Mouse (Mus musculus): ENCODE data around the gene Pon1. TPM values are rescaled to one million over a fixed set of nuclear protein-coding genes. Genes with fewer than 3 reads are reported as not detected.

Pon1 gene
- polyA plus RNA-seq, 1 experiment from 2014 or later = 0.10 TPM

DNA sequence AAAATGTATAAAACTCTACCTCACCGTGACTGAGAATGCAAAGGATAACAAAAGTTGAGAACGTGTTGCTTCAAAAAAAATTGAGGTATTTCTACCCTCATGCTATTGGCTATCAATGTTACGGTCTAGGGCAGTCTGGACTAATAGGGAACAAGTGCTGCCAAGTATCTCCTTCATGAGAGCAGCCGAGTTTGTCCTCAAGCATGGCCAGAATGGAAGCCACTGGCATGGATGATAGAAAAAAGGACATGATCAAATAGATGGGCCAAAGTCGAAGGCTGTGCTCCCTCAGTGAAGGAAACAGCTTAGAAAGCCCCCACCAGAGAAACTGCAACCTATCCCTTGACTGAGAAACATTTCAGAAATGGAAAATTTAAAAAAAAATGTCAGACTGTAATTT is 5.7 kb downstream of the Pon1 start:
- no peaks in the 10 kb centered on the region for H3K36me3 ChIP-seq (ENCODE audit: control insufficient read depth, insufficient read depth, low read length)
- no peak overlapping the region for H3K27ac ChIP-seq (ENCODE audit: low read depth, low read length)
- no peaks in the 10 kb centered on the region for H3K27me3 ChIP-seq (ENCODE audit: control insufficient read depth, insufficient read depth, low read length)
- no peaks in the 10 kb centered on the region for H3K4me1 ChIP-seq (ENCODE audit: control insufficient read depth, insufficient read depth, low read length)
- no peak overlapping the region for H3K4me3 ChIP-seq (ENCODE audit: low read depth, low read length)
- ATAC-seq (replicated peaks; ENCODE audit: insufficient number of reproducible peaks, low FRiP score, low TSS enrichment) = no peak
- no peak overlapping the region for H3K9ac ChIP-seq (ENCODE audit: low read depth, low read length)
- no peaks in the 10 kb centered on the region for H3K9me3 ChIP-seq (replicated peaks; ENCODE audit: control insufficient read depth, low read length)
- H3K4me2 ChIP-seq = no peak overlapping the region
- WGBS (ENCODE audit: insufficient replicate concordance) = 76% methylated on average over 5 of the region's 5 CpGs

DNA sequence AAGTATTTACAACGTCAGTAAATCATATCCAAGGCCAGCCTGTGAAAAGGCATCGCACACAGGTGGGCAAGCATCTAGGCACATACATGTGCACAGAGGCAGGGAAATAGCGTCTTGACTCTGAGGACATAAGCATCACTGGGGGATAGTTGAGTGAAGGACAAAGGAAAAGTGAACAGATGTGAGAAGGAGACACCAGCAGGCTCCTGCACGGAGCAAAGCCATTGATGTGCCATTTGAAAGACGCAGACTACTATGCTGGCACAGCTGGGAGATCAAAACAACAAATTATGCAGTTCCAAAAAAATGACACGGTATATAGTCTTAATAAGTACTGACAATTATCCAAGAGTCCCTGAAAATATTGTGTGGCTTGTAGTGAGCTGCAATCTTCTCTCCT is 6.2 kb downstream of the Pon1 start:
- WGBS (ENCODE audit: insufficient replicate concordance) = 86% methylated on average over 6 of the region's 6 CpGs
- H3K4me2 ChIP-seq = no peak overlapping the region
- no peaks in the 10 kb centered on the region for H3K4me1 ChIP-seq (ENCODE audit: control insufficient read depth, insufficient read depth, low read length)
- H3K27me3 ChIP-seq (ENCODE audit: control insufficient read depth, insufficient read depth, low read length) = no peaks in the 10 kb centered on the region
- H3K9ac ChIP-seq (ENCODE audit: low read depth, low read length) = no peak overlapping the region
- no peaks in the 10 kb centered on the region for H3K36me3 ChIP-seq (ENCODE audit: control insufficient read depth, insufficient read depth, low read length)
- no peak overlapping the region for H3K4me3 ChIP-seq (ENCODE audit: low read depth, low read length)
- ATAC-seq (replicated peaks; ENCODE audit: insufficient number of reproducible peaks, low FRiP score, low TSS enrichment) = no peak
- H3K27ac ChIP-seq (ENCODE audit: low read depth, low read length) = no peak overlapping the region
- no peaks in the 10 kb centered on the region for H3K9me3 ChIP-seq (replicated peaks; ENCODE audit: control insufficient read depth, low read length)

DNA sequence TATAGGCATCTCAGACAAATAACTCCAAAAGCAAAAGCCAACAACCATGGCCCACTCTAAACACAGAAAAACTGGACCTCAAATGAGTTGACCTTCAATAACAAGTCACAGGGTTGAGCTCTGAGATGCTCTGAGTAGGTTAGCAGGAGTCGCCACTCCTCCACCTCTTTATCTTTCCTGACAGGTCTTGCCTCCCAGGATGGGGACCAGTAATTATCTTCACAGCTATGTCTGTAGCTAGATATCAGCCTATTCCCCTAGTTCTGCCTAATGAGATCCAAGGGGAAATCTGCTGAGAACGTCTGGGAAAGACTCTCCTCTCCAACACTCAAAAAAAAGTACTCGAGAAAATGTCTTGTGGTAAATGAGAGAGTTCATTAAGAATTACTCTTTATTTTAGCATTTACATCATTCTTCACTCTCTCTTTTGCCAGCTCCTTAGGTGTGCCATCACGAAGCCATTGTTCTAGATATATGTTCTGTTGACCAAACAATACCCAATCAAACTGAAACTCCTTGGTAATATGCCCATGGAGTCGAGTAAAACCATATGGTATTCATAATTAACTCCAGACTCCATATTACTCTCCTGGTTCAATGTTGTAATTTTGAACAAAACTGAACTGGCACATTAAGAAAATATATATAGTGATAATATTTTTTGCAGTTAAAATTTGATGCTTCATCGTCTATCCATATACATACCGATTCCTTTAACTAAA is 7.4 kb downstream of the Pon1 start:
- H3K36me3 ChIP-seq (ENCODE audit: control insufficient read depth, insufficient read depth, low read length) = no peaks in the 10 kb centered on the region

DNA sequence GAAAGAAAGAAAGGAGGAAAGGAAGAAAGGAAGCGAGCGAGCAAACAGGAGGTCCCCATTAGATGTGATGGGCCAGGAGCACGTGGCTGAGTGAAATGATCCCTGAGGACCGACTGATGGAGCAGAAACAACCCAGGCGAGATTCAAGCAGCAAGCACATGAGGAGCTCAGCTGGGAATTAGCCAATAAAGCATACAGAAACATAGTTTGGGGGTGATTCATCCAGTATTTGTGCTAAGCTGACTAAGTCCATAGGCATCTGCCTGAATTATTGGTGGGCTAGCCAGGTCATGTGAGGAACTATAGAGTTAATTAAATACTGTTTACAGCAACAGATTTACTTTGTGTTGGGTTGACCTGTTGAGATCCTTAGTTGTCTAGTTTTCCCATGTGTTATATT is 13.1 kb downstream of the Pon1 start:
- 76% methylated on average over 5 of the region's 5 CpGs for WGBS (ENCODE audit: insufficient replicate concordance)
- H3K27me3 ChIP-seq (ENCODE audit: control insufficient read depth, insufficient read depth, low read length) = no peaks in the 10 kb centered on the region
- no peaks in the 10 kb centered on the region for H3K9me3 ChIP-seq (replicated peaks; ENCODE audit: control insufficient read depth, low read length)
- no peak overlapping the region for H3K9ac ChIP-seq (ENCODE audit: low read depth, low read length)
- H3K4me2 ChIP-seq = no peak overlapping the region
- no peak overlapping the region for H3K4me3 ChIP-seq (ENCODE audit: low read depth, low read length)
- H3K36me3 ChIP-seq (ENCODE audit: control insufficient read depth, insufficient read depth, low read length) = no peaks in the 10 kb centered on the region
- ATAC-seq (replicated peaks; ENCODE audit: insufficient number of reproducible peaks, low FRiP score, low TSS enrichment) = no peak
- peaks cover 2% of the 10 kb centered on the region; the same call in 1 of the 2 replicates for H3K4me1 ChIP-seq (ENCODE audit: control insufficient read depth, insufficient read depth, low read length)
- no peak overlapping the region for H3K27ac ChIP-seq (ENCODE audit: low read depth, low read length)

More for the DNA sequence above, 7.4 kb downstream of the Pon1 start:
- Histone ChIP-seq H3K4me2 (no peak overlapping the region), H3K4me3 (ENCODE audit: low read depth, low read length) (no peak overlapping the region), H3K27me3 (ENCODE audit: control insufficient read depth, insufficient read depth, low read length) (no peaks in the 10 kb centered on the region), H3K9ac (ENCODE audit: low read depth, low read length) (no peak overlapping the region), H3K9me3 (replicated peaks; ENCODE audit: control insufficient read depth, low read length) (no peaks in the 10 kb centered on the region), H3K27ac (ENCODE audit: low read depth, low read length) (no peak overlapping the region), H3K4me1 (ENCODE audit: control insufficient read depth, insufficient read depth, low read length) (no peaks in the 10 kb centered on the region)
- no peak for ATAC-seq (replicated peaks; ENCODE audit: insufficient number of reproducible peaks, low FRiP score, low TSS enrichment)
- 64% methylated on average over 7 of the region's 7 CpGs for WGBS (ENCODE audit: insufficient replicate concordance)

DNA sequence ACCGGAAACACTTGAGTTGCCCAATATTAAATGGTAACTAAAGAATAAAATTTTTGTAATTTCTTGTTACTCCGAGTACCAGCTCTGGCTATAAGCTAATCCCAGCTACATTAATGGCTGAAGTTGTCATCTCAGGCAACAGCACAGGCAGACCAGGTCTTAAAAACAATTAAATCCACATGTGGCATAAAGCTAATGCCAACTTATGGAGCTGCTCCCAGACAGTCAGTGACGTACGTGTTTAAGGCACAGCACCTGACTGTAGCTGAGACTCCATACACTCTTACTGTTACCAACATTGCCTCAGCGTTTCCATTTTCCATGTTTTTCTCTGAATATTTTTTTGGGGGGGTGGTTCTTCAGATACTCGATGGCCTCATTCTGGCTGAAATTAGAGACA is 14.6 kb downstream of the Pon1 start:
- Histone ChIP-seq H3K36me3 (ENCODE audit: control insufficient read depth, insufficient read depth, low read length) (no peaks in the 10 kb centered on the region), H3K27ac (ENCODE audit: low read depth, low read length) (no peak overlapping the region), H3K9ac (ENCODE audit: low read depth, low read length) (no peak overlapping the region), H3K4me3 (ENCODE audit: low read depth, low read length) (no peak overlapping the region), H3K4me1 (ENCODE audit: control insufficient read depth, insufficient read depth, low read length) (peaks cover 2% of the 10 kb centered on the region; the same call in 1 of the 2 replicates), H3K4me2 (no peak overlapping the region), H3K9me3 (replicated peaks; ENCODE audit: control insufficient read depth, low read length) (no peaks in the 10 kb centered on the region), H3K27me3 (ENCODE audit: control insufficient read depth, insufficient read depth, low read length) (no peaks in the 10 kb centered on the region)
- ATAC-seq (replicated peaks; ENCODE audit: insufficient number of reproducible peaks, low FRiP score, low TSS enrichment) = no peak
- 81% methylated on average over 6 of the region's 6 CpGs for WGBS (ENCODE audit: insufficient replicate concordance)

DNA sequence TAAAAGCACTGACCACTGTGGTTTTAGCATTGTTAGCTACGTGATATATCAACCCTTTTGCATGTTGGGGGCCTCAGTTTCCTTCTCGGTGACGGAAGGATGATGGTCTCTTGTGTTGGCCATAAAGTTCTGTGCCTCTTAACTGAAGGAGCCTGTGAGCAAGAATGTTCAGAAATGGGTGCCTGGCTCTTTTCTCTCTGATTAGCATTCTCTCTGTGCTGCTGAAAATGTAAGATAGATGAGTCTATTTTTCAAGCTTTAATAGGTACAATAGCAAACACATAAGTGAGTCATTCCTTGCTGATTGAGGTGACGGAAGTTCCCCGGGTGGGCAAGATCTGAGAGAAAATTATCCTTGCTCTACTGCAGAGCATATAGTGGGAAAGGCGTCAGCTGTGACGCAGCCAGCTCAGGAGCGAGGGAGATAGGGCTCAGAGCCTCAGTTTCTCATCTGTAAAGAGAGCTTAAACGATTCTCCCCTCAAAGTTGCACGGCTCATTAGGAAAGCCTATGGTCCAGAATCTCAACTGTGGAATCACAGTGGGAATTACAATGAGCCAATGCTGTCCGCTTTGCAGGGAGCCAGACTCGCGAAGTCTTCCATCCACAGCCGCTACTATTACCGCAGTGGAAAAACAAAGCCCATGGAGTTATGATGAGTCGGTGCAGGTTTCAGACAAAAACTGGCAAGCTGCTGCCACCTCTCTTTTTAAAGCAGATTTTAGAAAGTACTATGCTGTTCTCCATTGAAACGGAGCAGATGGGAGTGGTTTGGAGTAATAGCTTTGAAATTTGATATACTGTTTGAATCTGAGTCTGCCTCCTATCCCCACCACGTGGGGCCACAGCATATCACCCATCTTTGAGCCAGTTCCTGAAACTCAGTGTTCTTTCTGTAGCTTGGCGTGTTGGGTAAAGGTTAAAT is 15.5 kb downstream of the Pon1 start:
- H3K27me3 ChIP-seq (ENCODE audit: control insufficient read depth, insufficient read depth, low read length) = no peaks in the 10 kb centered on the region
- peaks cover 2% of the 10 kb centered on the region; the same call in 1 of the 2 replicates for H3K4me1 ChIP-seq (ENCODE audit: control insufficient read depth, insufficient read depth, low read length)
- 62% methylated on average over 19 of the region's 19 CpGs for WGBS (ENCODE audit: insufficient replicate concordance)
- H3K9me3 ChIP-seq (replicated peaks; ENCODE audit: control insufficient read depth, low read length) = no peaks in the 10 kb centered on the region
- H3K36me3 ChIP-seq (ENCODE audit: control insufficient read depth, insufficient read depth, low read length) = no peaks in the 10 kb centered on the region
- H3K4me2 ChIP-seq = peak overlapping the region; percentile 20
- ATAC-seq (replicated peaks; ENCODE audit: insufficient number of reproducible peaks, low FRiP score, low TSS enrichment) = no peak
- no peak overlapping the region for H3K9ac ChIP-seq (ENCODE audit: low read depth, low read length)
- no peak overlapping the region for H3K4me3 ChIP-seq (ENCODE audit: low read depth, low read length)
- no peak overlapping the region for H3K27ac ChIP-seq (ENCODE audit: low read depth, low read length)

DNA sequence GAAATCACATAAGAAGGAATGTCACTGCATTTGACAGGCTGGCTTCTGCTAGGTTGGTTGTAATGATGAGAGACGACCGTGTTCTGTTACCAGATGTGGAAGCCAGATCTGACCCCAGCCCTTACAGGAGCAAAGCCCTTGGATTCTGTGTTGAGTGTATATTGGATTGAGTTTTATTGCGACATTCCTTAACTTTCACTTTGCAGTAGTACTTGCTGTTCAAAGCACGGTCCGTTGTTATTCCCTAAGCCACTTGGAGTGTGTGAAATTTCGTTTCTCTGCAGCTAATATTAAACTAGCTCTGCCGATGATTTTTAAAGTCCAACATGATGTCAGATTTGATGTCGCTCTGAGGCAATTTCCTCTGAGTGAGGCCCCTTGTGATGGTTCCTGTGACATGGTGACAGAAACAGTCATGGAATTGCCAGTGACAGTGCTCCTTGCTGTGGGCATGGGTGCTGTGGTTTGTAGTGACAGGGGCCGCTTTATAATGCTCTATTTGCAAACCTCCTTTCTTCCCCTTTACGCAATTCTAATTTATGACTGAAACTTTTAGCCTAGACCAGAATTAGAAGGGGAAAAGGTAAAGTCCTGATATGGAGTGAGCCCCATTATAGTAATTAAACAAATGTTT is 19.4 kb downstream of the Pon1 start:
- Histone ChIP-seq H3K27ac (ENCODE audit: low read depth, low read length) (no peak overlapping the region), H3K4me2 (no peak overlapping the region), H3K4me1 (ENCODE audit: control insufficient read depth, insufficient read depth, low read length) (peaks cover 2% of the 10 kb centered on the region; the same call in 1 of the 2 replicates), H3K27me3 (ENCODE audit: control insufficient read depth, insufficient read depth, low read length) (no peaks in the 10 kb centered on the region), H3K9ac (ENCODE audit: low read depth, low read length) (no peak overlapping the region), H3K4me3 (ENCODE audit: low read depth, low read length) (no peak overlapping the region), H3K36me3 (ENCODE audit: control insufficient read depth, insufficient read depth, low read length) (no peaks in the 10 kb centered on the region), H3K9me3 (replicated peaks; ENCODE audit: control insufficient read depth, low read length) (no peaks in the 10 kb centered on the region)
- ATAC-seq (replicated peaks; ENCODE audit: insufficient number of reproducible peaks, low FRiP score, low TSS enrichment) = no peak
- WGBS (ENCODE audit: insufficient replicate concordance) = 80% methylated on average over 10 of the region's 10 CpGs

DNA sequence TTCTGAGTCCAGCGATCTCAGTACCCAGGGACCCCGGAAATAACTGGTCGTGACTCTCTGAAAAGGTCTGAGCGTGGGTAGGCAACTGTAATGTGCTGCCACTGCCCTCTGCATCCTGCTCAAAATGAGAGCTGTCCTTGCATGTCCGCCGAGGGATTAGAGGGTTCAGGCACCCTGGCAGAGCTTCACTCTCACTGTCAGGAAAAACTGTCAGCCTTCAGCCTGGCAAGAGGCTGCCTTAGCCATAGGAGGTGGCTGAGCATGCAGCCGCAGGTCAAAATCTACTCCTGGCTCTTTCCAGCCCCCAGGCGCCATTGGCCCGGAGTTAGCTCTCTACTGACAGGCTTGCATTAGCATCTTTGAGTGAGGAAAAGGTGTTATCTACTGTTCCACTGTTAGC is 21.2 kb downstream of the Pon1 start:
- H3K27me3 ChIP-seq (ENCODE audit: control insufficient read depth, insufficient read depth, low read length) = no peaks in the 10 kb centered on the region
- no peak overlapping the region for H3K9ac ChIP-seq (ENCODE audit: low read depth, low read length)
- H3K27ac ChIP-seq (ENCODE audit: low read depth, low read length) = no peak overlapping the region
- H3K4me1 ChIP-seq (ENCODE audit: control insufficient read depth, insufficient read depth, low read length) = no peaks in the 10 kb centered on the region; the same call in 1 of the 2 replicates
- H3K4me3 ChIP-seq (ENCODE audit: low read depth, low read length) = no peak overlapping the region
- no peaks in the 10 kb centered on the region for H3K9me3 ChIP-seq (replicated peaks; ENCODE audit: control insufficient read depth, low read length)
- ATAC-seq (replicated peaks; ENCODE audit: insufficient number of reproducible peaks, low FRiP score, low TSS enrichment) = no peak
- H3K36me3 ChIP-seq (ENCODE audit: control insufficient read depth, insufficient read depth, low read length) = no peaks in the 10 kb centered on the region
- H3K4me2 ChIP-seq = peak overlapping the region; percentile 19; the same call in 1 of the 2 replicates
- 65% methylated on average over 9 of the region's 9 CpGs for WGBS (ENCODE audit: insufficient replicate concordance)
